Mouse (Mus musculus) heart, adult 2 months (tissue): ENCODE measurements around the gene Zfp280b.

Source experiments
- CTCF ChIP-seq: fragments of 200-600 bp; IDR thresholded peaks from 2 replicates; pipeline ENCODE4 v1.8.1; 2022; ENCODE audit warnings: antibody characterized with exemption, mild to moderate bottlenecking, moderate library complexity
- EP300 ChIP-seq: fragments of 200-500 bp; IDR thresholded peaks from 2 replicates; pipeline ENCODE4 v1.6.1; 2011; ENCODE audit warnings: low read depth, low read length, control low read depth; ENCODE audit not compliant: insufficient read depth

- TF ChIP-seq CTCF (no peak), EP300 (no peak)
Measured at GRCm38 (mm10) chr10:75990430-75991042, 41.9 kb upstream of the Zfp280b start.
